Mouse (Mus musculus): ENCODE results near the gene Gm3149. TPM values are rescaled to one million over a fixed set of nuclear protein-coding genes. Genes with fewer than 3 reads are reported as not detected.
"Not testable (repeated sequence)": the region's sequence is repeated elsewhere in the genome, so short reads cannot be mapped to it uniquely, and the experiment has no call there.

Gene Gm3149
- total RNA-seq (2021): under 1 TPM in 1 of 2 experiments, not detected in 1; 0.61 TPM

DNA sequence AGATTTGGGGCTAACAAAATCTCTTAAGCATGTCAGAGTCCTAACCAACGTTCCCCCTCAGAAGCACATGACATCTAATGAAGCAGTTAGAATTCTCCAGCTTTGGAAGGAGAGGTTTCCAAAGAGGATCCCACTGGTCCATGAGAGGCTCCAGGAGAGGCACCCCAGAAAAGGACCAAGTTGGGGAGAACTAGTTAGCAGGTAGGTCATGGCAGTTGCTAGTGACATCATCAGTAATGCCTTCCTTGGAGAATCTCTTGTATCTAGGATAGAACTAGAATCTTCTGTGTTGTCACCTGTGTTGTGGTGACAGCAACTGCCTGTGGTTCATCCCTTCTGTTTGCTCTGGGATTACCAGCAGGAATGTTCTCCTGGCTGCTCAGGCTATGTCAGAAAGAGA lies at the start of gene Gm3149:
Gene Gm3149, plus strand, starts transcription at position 301 of the 400 bp plus-strand sequence.
- not testable (repeated sequence) for DNase-seq

- not testable (repeated sequence) for DNase-seq
Measured at GRCm38 (mm10) chr14:4269238-4269950, 47.7 kb upstream of the Gm3149 start.

- not testable (repeated sequence) for DNase-seq
Measured at GRCm38 (mm10) chr14:4279828-4280227, 37.3 kb upstream of the Gm3149 start.

- not testable (repeated sequence) for DNase-seq
Measured at GRCm38 (mm10) chr14:4334476-4335080, 17.5 kb downstream of the Gm3149 start, which contains the start of gene 2610042L04Rik. Gene 2610042L04Rik (plus strand): TSS chr14:4334763.

- not testable (repeated sequence) for DNase-seq
Measured at GRCm38 (mm10) chr14:4335506-4335905, 18.4 kb downstream of the Gm3149 start.

- DNase-seq: not testable (repeated sequence)
Measured at GRCm38 (mm10) chr14:4368991-4369390, 51.9 kb downstream of the Gm3149 start.

- not testable (repeated sequence) for DNase-seq
Measured at GRCm38 (mm10) chr14:4369691-4370090, 52.6 kb downstream of the Gm3149 start.

Other genes starting within 250 kb of the Gm3149 start
- under 1 TPM; 0.37 to 0.73 TPM for gene Gm3115, start 233.2 kb upstream of the Gm3149 start, total RNA-seq (2021)
- 1 to 10 TPM; 6.4 to 7.8 TPM for gene Gm8108, start 206.8 kb upstream of the Gm3149 start, total RNA-seq (2021)
- not detected for gene Gm3127, start 152.3 kb upstream of the Gm3149 start, total RNA-seq (2021)
- 1 to 10 TPM in 1 of 2 experiments, under 1 TPM in 1; 0.58 to 1.3 TPM for gene Gm2974, start 134.7 kb upstream of the Gm3149 start, total RNA-seq (2021)
- not detected for gene Gm3138, start 67.7 kb upstream of the Gm3149 start, total RNA-seq (2021)
- gene 2610042L04Rik, start 17.5 kb downstream of the Gm3149 start, total RNA-seq (2021): under 1 TPM; 0.82 to 0.91 TPM
- not detected for gene Gm3159, start 80.2 kb downstream of the Gm3149 start, total RNA-seq (2021)
- gene Gm3164, start 98.2 kb downstream of the Gm3149 start, total RNA-seq (2021): under 1 TPM; 0.25 to 0.63 TPM
- not detected for gene Gm3173, start 113.7 kb downstream of the Gm3149 start, total RNA-seq (2021)
- not detected for gene Gm3182, start 164.5 kb downstream of the Gm3149 start, total RNA-seq (2021)
- gene Gm3047, start 238.1 kb downstream of the Gm3149 start, total RNA-seq (2021): not detected

Measured in layer of hippocampus, postnatal 36 days (tissue).